10 mouse cellular contexts compared by ENCODE assay signal in genomic region chr17:15824337-15824736, GRCm38 (mm10). TPM values are rescaled to one million over a fixed set of nuclear protein-coding genes. Genes with fewer than 3 reads are reported as not detected.
DNase-seq lines count a peak whose midpoint lies in the region; ATAC-seq lines count a peak whose summit lies in the region.
"Had no signal": no experiment of that assay in that cellular context is flagged by ENCODE, and none has a peak within 500 bp of the region (broad histone marks: within the 10 kb centered on the region; RNA-seq: fewer than 3 reads in every experiment).

No protein-coding gene starts in this region.

- no peak for DNase-seq in kidney, adult 8-10 months
- no peak for DNase-seq in embryonic facial prominence, embryonic 11.5 days (ENCODE audit: low spot score)
- DNase-seq in embryo, embryonic 11 days = no peak
- DNase-seq in adrenal gland, adult 18-20 months (ENCODE audit: low spot score in 2 of 2) = no peak
- DNase-seq: gastrocnemius, postnatal 10 days had no signal

- H3K27ac ChIP-seq in kidney, embryonic 15.5 days = no peak overlapping the region
- no peak overlapping the region for H3K27ac ChIP-seq in embryonic facial prominence, embryonic 11.5 days (replicated peaks; ENCODE audit: low read depth, low read length)
- peak overlapping the region; percentile 33 for H3K27ac ChIP-seq in intestine, embryonic 15.5 days
- no peak overlapping the region for H3K27ac ChIP-seq in neural tube, embryonic 12.5 days

- H3K4me1 ChIP-seq in kidney, embryonic 15.5 days = peaks cover 47% of the 10 kb centered on the region
- H3K4me1 ChIP-seq in embryonic facial prominence, embryonic 11.5 days (ENCODE audit: control insufficient read depth, insufficient read depth, low read length) = no peaks in the 10 kb centered on the region; the same call in 1 of the 2 replicates
- peaks cover 16% of the 10 kb centered on the region; the same call in 1 of the 2 replicates for H3K4me1 ChIP-seq in intestine, embryonic 15.5 days (replicated peaks)
- H3K4me1 ChIP-seq in neural tube, embryonic 12.5 days = peaks cover 35% of the 10 kb centered on the region

- H3K27me3 ChIP-seq in kidney, embryonic 15.5 days = no peaks in the 10 kb centered on the region
- no peaks in the 10 kb centered on the region for H3K27me3 ChIP-seq in embryonic facial prominence, embryonic 11.5 days (ENCODE audit: control insufficient read depth, insufficient read depth, low read length)
- H3K27me3 ChIP-seq in intestine, embryonic 15.5 days (replicated peaks) = no peaks in the 10 kb centered on the region
- no peaks in the 10 kb centered on the region for H3K27me3 ChIP-seq in neural tube, embryonic 12.5 days (replicated peaks)
- H3K27me3 ChIP-seq: Patski had no signal

- no peak for ATAC-seq in kidney, embryonic 15.5 days (replicated peaks; ENCODE audit: low FRiP score)
- no peak for ATAC-seq in embryonic facial prominence, embryonic 11.5 days (replicated peaks; ENCODE audit: insufficient number of reproducible peaks, low FRiP score, low TSS enrichment, low read depth)
- no peak for ATAC-seq in intestine, embryonic 15.5 days
- ATAC-seq in neural tube, embryonic 12.5 days (ENCODE audit: low FRiP score, low read depth) = no peak
- ATAC-seq in monocyte, adult 5-6 weeks (replicated peaks; ENCODE audit: insufficient number of reproducible peaks, low FRiP score, low TSS enrichment, poor library complexity, severe bottlenecking) = no peak
- ATAC-seq: Patski had no signal

- peak overlapping the region; percentile 95; the same call in 1 of the 2 replicates for H3K9ac ChIP-seq in kidney, embryonic 15.5 days
- H3K9ac ChIP-seq in embryonic facial prominence, embryonic 11.5 days (replicated peaks; ENCODE audit: low read length) = peak overlapping the region; percentile 46
- H3K9ac ChIP-seq in intestine, embryonic 15.5 days = peak overlapping the region; percentile 93
- peak overlapping the region; percentile 99 for H3K9ac ChIP-seq in neural tube, embryonic 12.5 days

- H3K4me3 ChIP-seq in kidney, embryonic 15.5 days (replicated peaks) = peak overlapping the region; percentile 95
- peak overlapping the region; percentile 84 for H3K4me3 ChIP-seq in embryonic facial prominence, embryonic 11.5 days (ENCODE audit: low read depth, low read length)
- peak overlapping the region; percentile 94 for H3K4me3 ChIP-seq in intestine, embryonic 15.5 days (replicated peaks)
- H3K4me3 ChIP-seq in neural tube, embryonic 12.5 days = peak overlapping the region; percentile 99

- H3K36me3 ChIP-seq in kidney, embryonic 15.5 days = peaks cover 13% of the 10 kb centered on the region
- H3K36me3 ChIP-seq in embryonic facial prominence, embryonic 11.5 days (replicated peaks; ENCODE audit: control insufficient read depth, insufficient read depth, low read depth, low read length) = no peaks in the 10 kb centered on the region; the same call in 1 of the 2 replicates
- H3K36me3 ChIP-seq in intestine, embryonic 15.5 days = no peaks in the 10 kb centered on the region
- H3K36me3 ChIP-seq in neural tube, embryonic 12.5 days = peaks cover 13% of the 10 kb centered on the region

- WGBS in kidney, embryonic 15.5 days = 30% methylated on average over 11 of the region's 11 CpGs
- 45% methylated on average over 11 of the region's 11 CpGs for WGBS in embryonic facial prominence, embryonic 11.5 days
- 43% methylated on average over 11 of the region's 11 CpGs for WGBS in intestine, embryonic 15.5 days
- 23% methylated on average over 11 of the region's 11 CpGs for WGBS in neural tube, embryonic 12.5 days

- H3K4me2 ChIP-seq in kidney, embryonic 15.5 days = peak overlapping the region; percentile 89
- peak overlapping the region; percentile 80 for H3K4me2 ChIP-seq in embryonic facial prominence, embryonic 11.5 days (ENCODE audit: low read depth, low read length)
- H3K4me2 ChIP-seq in intestine, embryonic 15.5 days (replicated peaks) = peak overlapping the region; percentile 80
- peak overlapping the region; percentile 75 for H3K4me2 ChIP-seq in neural tube, embryonic 12.5 days (replicated peaks)

- no peaks in the 10 kb centered on the region for H3K9me3 ChIP-seq in kidney, embryonic 15.5 days (replicated peaks)
- no peaks in the 10 kb centered on the region for H3K9me3 ChIP-seq in embryonic facial prominence, embryonic 11.5 days (replicated peaks; ENCODE audit: control insufficient read depth, low read length)
- H3K9me3 ChIP-seq in intestine, embryonic 15.5 days = no peaks in the 10 kb centered on the region
- H3K9me3 ChIP-seq in neural tube, embryonic 12.5 days = no peaks in the 10 kb centered on the region

RNA-seq across cellular contexts. Expression of gene Rgmb, which starts 6.5 kb away (rescaled TPM):
- 12.5 and 13.3 TPM in 2 replicates for polyA plus RNA-seq in kidney, embryonic 15.5 days (2015; fragmentation: Nextera tagmentation; extraction: Ambion mirVana)
- polyA plus RNA-seq in embryonic facial prominence, embryonic 11.5 days (2014; fragmentation: Nextera tagmentation; extraction: Ambion mirVana) = 26.0 and 28.9 TPM in 2 replicates
- 30.5 and 32.5 TPM in 2 replicates for polyA plus RNA-seq in intestine, embryonic 15.5 days (2015; fragmentation: Nextera tagmentation; extraction: Ambion mirVana)
- 132 and 145 TPM in 2 replicates for polyA plus RNA-seq in neural tube, embryonic 12.5 days (2016; fragmentation: Nextera tagmentation; extraction: Ambion mirVana)
- total RNA-seq in monocyte, adult 5-6 weeks (2017) = 2.4 to 4.4 TPM (median 3.0 TPM) in 3 replicates
- total RNA-seq in adrenal gland, adult 18-20 months (2021) = 10 to 100 TPM; 14.5 to 14.6 TPM

Comparison
In these comparisons a context has a peak if more than half of its experiments do, and no peak if none do; other contexts are left out.
1. H3K9ac ChIP-seq: peak in every context shown above with its lines; median percentile 99 in neural tube, embryonic 12.5 days; 95 in kidney, embryonic 15.5 days; 93 in intestine, embryonic 15.5 days; 46 in embryonic facial prominence, embryonic 11.5 days.